Mouse (Mus musculus) cerebellum, postnatal 4 days (tissue): ENCODE results near the gene Hbs1l.

ENCODE experiments used
- DNase-seq, 2 experiments: peaks; one replicate each; pipeline ENCODE4 v3.0.0; 2022; ENCODE audit warnings: low spot score in 2 of 2, mixed read lengths in 1 of 2

The Hbs1l gene

GRCm38 (mm10) chr10:21295759-21296621 is at the start of gene Hbs1l:
TSS of gene Hbs1l (plus strand) at chr10:21295979.
- DNase-seq, result peak; percentile 84 to 90

GRCm38 (mm10) chr10:21248556-21248955 is 47.2 kb upstream of the Hbs1l start:
- DNase-seq, result no peak

- DNase-seq, result no peak
These were observed 43.8 kb upstream of the Hbs1l start for GRCm38 (mm10) chr10:21251881-21252534.

- DNase-seq, result no peak
These were observed 43.0 kb upstream of the Hbs1l start for GRCm38 (mm10) chr10:21252800-21253199.

- DNase-seq, result no peak
These were observed 41.3 kb upstream of the Hbs1l start for GRCm38 (mm10) chr10:21254266-21255140.

GRCm38 (mm10) chr10:21257244-21257643 is 38.5 kb upstream of the Hbs1l start:
- DNase-seq, result no peak

- DNase-seq, result no peak
These were observed 36.1 kb upstream of the Hbs1l start for GRCm38 (mm10) chr10:21259649-21260048.

GRCm38 (mm10) chr10:21265188-21265587 is 30.6 kb upstream of the Hbs1l start:
- no peak for DNase-seq

GRCm38 (mm10) chr10:21267452-21267851 is 28.3 kb upstream of the Hbs1l start:
- no peak for DNase-seq

GRCm38 (mm10) chr10:21268786-21269410 is 26.9 kb upstream of the Hbs1l start:
- no peak for DNase-seq

GRCm38 (mm10) chr10:21269920-21270319 is 25.9 kb upstream of the Hbs1l start:
- DNase-seq, result no peak

- no peak for DNase-seq
These were observed 24.9 kb upstream of the Hbs1l start for GRCm38 (mm10) chr10:21270905-21271304.

GRCm38 (mm10) chr10:21271310-21271709 is 24.5 kb upstream of the Hbs1l start:
- DNase-seq, result no peak

- DNase-seq, result no peak
These were observed 24.0 kb upstream of the Hbs1l start for GRCm38 (mm10) chr10:21271785-21272184.

- no peak for DNase-seq
These were observed 8.3 kb upstream of the Hbs1l start for GRCm38 (mm10) chr10:21287243-21288127.

GRCm38 (mm10) chr10:21291228-21291627 is 4.6 kb upstream of the Hbs1l start:
- no peak for DNase-seq

- no peak for DNase-seq
These were observed 1.6 kb upstream of the Hbs1l start for GRCm38 (mm10) chr10:21294217-21294616.

GRCm38 (mm10) chr10:21295397-21295758 is 401 bp upstream of the Hbs1l start:
- no peak for DNase-seq

GRCm38 (mm10) chr10:21298972-21299371 is 3.2 kb downstream of the Hbs1l start:
- no peak for DNase-seq

GRCm38 (mm10) chr10:21301822-21302221 is 6.0 kb downstream of the Hbs1l start:
- DNase-seq, result no peak
